Mouse (Mus musculus): Measurements from ENCODE around the gene Thra. TPM values are rescaled to one million over a fixed set of nuclear protein-coding genes. Genes with fewer than 3 reads are reported as not detected.

Thra gene
- total and polyA plus RNA-seq, 3 experiments, result 20.1 to 68.0 (median 33.1) TPM

DNA sequence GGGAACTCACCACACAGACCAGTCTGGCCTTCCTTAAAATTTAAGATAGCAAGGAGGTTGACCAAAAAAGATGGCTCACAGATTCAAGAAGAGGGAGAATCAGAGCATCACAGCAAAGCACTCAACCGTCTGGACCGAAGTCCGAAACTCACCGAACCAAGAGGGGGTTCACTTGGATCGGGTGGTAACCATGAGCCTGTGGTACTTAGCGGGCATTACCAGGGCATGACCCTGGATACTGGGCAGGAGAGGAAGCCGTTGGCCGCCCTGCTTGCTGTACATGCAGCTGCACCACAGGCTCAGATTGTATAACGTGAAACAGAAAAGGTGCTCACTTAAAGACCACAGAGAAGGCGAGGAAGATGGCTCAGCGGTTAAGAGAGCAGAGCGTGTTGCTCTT is 43.2 kb upstream of the Thra start:
- Histone ChIP-seq H3K4me3 (ENCODE audit: low read depth, low read length) (no peak overlapping the region), H3K4me1 (ENCODE audit: insufficient read depth, low read depth, low read length) (peaks cover 16% of the 10 kb centered on the region), H3K9me3 (replicated peaks) (no peaks in the 10 kb centered on the region), H3K36me3 (replicated peaks) (peaks cover 53% of the 10 kb centered on the region), H3K27me3 (ENCODE audit: insufficient read depth, low read length) (peaks cover 20% of the 10 kb centered on the region)
- ATAC-seq (ENCODE audit: extremely low read depth, insufficient number of reproducible peaks, low FRiP score, poor library complexity, severe bottlenecking) (no peak), DNase-seq (ENCODE audit: low spot score) (no peak)
- no peak for TF ChIP-seq GATA2 (IDR thresholded peaks at IDR 0.05; ENCODE audit: borderline replicate concordance, low read depth, low read length)
- TF ChIP-seq CTCF (IDR thresholded peaks at IDR 0.05; ENCODE audit: low read depth, low read length), result no peak
- no peak for TF ChIP-seq POLR2AphosphoS5 (IDR thresholded peaks at IDR 0.05; ENCODE audit: insufficient replicate concordance, low read depth, low read length)

DNA sequence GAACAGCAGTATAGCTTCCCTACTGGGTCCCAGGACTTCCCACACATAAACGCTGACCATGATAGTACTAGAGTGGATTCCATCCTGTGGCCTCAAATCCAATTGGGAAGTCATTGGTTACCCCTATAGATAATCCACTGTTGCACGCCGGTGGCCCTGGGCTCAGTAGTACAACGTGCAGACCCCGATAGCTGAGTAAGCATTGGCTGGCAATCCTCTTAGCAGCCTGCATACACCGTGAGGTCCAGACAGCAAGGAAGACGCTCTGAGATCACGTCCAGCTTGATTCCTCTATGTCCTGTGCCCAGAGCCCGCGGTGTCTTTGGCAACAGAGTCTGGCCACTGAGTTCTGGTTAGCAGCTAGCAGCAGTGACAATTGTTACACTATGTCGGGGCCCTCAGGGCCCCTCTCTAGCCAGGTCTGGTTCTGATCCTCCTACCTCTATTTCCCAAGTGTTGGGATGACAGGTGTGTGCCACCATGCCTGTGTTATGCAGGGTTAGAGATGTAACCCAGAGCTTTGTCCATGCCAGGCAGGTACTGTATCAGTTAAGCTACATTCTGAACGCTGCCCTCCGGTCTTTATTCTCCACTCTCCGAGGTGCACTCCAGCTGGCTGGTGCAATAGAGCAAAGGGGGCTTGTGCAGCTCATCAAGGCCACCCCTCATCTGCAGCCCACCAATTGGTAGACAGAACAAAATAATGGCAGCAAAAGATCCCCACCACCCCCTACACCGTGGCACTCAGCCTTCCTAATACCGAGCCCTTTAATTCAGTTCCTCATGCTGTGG is 41.4 kb upstream of the Thra start:
- DNase-seq (ENCODE audit: low spot score) (no peak), ATAC-seq (ENCODE audit: extremely low read depth, insufficient number of reproducible peaks, low FRiP score, poor library complexity, severe bottlenecking) (no peak)
- Histone ChIP-seq H3K4me3 (ENCODE audit: low read depth, low read length) (no peak overlapping the region), H3K9me3 (replicated peaks) (no peaks in the 10 kb centered on the region), H3K36me3 (replicated peaks) (peaks cover 42% of the 10 kb centered on the region), H3K4me1 (ENCODE audit: insufficient read depth, low read depth, low read length) (peaks cover 16% of the 10 kb centered on the region), H3K27me3 (ENCODE audit: insufficient read depth, low read length) (peaks cover 25% of the 10 kb centered on the region)
- no peak for TF ChIP-seq GATA2 (IDR thresholded peaks at IDR 0.05; ENCODE audit: borderline replicate concordance, low read depth, low read length)
- TF ChIP-seq POLR2AphosphoS5 (IDR thresholded peaks at IDR 0.05; ENCODE audit: insufficient replicate concordance, low read depth, low read length), result no peak
- no peak for TF ChIP-seq TAL1 (conservative IDR thresholded peaks at IDR 0.05; ENCODE audit: low read depth, low read length)
- no peak for TF ChIP-seq CTCF (IDR thresholded peaks at IDR 0.05; ENCODE audit: low read depth, low read length)
- no peak for TF ChIP-seq GATA1 (IDR thresholded peaks at IDR 0.05; ENCODE audit: borderline replicate concordance, low read length)

DNA sequence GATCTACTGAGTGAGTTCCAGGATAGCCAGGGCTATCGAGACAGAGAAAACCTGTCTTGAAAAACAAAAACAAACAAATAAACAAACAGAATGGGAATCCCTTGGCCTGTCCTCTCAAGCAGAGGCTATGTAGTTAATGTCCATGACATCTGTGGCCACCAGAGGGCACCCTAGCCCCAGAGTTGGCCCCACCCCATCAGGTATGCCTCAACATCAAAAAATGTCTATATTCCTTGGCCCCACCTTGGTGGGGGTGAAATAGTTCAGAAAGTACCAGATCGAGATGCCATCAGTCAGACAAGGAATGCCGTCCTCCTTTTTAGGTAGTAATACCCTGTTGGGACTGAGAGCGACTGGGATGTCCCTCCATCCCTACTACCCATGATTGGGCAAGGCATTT is 40.5 kb upstream of the Thra start:
- peaks cover 25% of the 10 kb centered on the region for H3K27me3 ChIP-seq (ENCODE audit: insufficient read depth, low read length)
- DNase-seq (ENCODE audit: low spot score) (peak; percentile 76), ATAC-seq (ENCODE audit: extremely low read depth, insufficient number of reproducible peaks, low FRiP score, poor library complexity, severe bottlenecking) (no peak)
- TF ChIP-seq TAL1 (conservative IDR thresholded peaks at IDR 0.05; ENCODE audit: low read depth, low read length) (no peak), GATA2 (IDR thresholded peaks at IDR 0.05; ENCODE audit: borderline replicate concordance, low read depth, low read length) (no peak), CTCF (IDR thresholded peaks at IDR 0.05; ENCODE audit: low read depth, low read length) (peak; percentile 67)
- no peaks in the 10 kb centered on the region for H3K9me3 ChIP-seq (replicated peaks)
- H3K4me1 ChIP-seq (ENCODE audit: insufficient read depth, low read depth, low read length), result peaks cover 18% of the 10 kb centered on the region
- peaks cover 42% of the 10 kb centered on the region for H3K36me3 ChIP-seq (replicated peaks)
- H3K4me3 ChIP-seq (ENCODE audit: low read depth, low read length), result no peak overlapping the region

DNA sequence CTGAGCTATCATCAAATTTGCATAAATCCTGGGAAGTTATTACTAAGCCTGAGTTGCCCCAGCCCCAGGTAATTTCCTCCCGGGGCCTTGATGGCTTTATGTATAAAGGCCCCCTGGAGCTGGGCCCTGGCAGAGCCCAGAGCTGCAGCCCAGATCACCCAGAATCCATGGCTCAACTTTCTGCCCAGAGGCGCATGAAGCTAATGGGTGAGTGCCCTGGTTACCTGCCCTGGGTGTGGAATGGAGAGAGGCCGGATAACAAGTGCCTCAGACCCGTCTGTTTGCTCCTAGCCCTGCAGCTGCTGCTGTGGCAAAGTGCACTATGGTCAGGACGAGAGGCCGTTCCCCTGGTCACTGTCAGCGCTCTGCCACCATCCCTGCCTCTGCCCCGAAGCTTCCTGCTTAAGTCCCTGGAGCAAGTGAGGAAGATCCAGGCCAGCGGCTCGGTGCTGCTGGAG is 39.2 kb upstream of the Thra start, which contains the start of gene Csf3:
TSS of gene Csf3 (plus strand) at position 51 of the 458 bp plus-strand sequence.
- Histone ChIP-seq H3K4me3 (ENCODE audit: low read depth, low read length) (no peak within 1 kb of the TSS), H3K9me3 (replicated peaks) (no peaks in the 10 kb centered on the region), H3K27me3 (ENCODE audit: insufficient read depth, low read length) (peaks cover 25% of the 10 kb centered on the region), H3K36me3 (replicated peaks) (peaks cover 42% of the 10 kb centered on the region), H3K4me1 (ENCODE audit: insufficient read depth, low read depth, low read length) (peaks cover 18% of the 10 kb centered on the region)
- no peak for DNase-seq (ENCODE audit: low spot score)
- ATAC-seq (ENCODE audit: extremely low read depth, insufficient number of reproducible peaks, low FRiP score, poor library complexity, severe bottlenecking), result no peak
- TF ChIP-seq CTCF (IDR thresholded peaks at IDR 0.05; ENCODE audit: low read depth, low read length), result no peak
- no peak for TF ChIP-seq GATA1 (IDR thresholded peaks at IDR 0.05; ENCODE audit: borderline replicate concordance, low read length)
- TF ChIP-seq TAL1 (conservative IDR thresholded peaks at IDR 0.05; ENCODE audit: low read depth, low read length), result no peak
- TF ChIP-seq POLR2AphosphoS5 (IDR thresholded peaks at IDR 0.05; ENCODE audit: insufficient replicate concordance, low read depth, low read length), result no peak
- TF ChIP-seq GATA2 (IDR thresholded peaks at IDR 0.05; ENCODE audit: borderline replicate concordance, low read depth, low read length), result no peak

DNA sequence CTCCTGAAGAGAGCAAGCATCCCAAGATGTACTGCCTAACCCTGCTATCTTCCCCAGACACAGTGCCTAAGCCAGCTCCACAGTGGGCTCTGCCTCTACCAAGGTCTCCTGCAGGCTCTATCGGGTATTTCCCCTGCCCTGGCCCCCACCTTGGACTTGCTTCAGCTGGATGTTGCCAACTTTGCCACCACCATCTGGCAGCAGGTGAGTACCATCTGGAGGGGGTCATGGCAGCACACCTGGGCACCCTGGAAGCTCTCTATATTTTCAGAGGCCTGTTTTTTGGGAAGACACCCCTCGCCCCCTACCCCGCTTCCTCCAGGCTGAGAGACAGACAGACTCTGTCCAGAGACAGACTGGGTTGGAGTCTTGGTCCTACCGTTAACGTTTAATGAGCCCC is 38.1 kb upstream of the Thra start:
- DNase-seq (ENCODE audit: low spot score), result no peak
- H3K36me3 ChIP-seq (replicated peaks), result peaks cover 42% of the 10 kb centered on the region
- ATAC-seq (ENCODE audit: extremely low read depth, insufficient number of reproducible peaks, low FRiP score, poor library complexity, severe bottlenecking), result no peak

DNA sequence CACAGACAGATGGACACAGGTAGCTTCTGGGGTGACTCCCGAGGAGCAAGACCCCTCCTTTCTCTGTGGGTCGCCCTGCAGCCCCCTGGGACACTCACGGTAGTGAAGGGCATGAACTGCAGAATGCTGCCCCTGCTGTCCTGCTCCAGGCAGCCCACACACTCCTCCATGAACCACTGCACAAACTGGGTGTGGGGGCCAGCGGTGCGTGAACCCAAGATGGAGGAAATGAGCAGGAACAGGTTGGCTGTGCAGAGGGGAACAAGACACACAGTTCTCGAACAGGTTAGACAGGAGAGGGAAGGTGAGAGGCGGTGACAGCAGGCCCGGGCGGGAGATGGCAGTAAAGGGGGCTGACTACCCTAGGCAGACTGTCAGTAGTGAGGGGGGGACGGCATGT is 35.4 kb upstream of the Thra start:
- Histone ChIP-seq H3K9me3 (replicated peaks) (no peaks in the 10 kb centered on the region), H3K4me3 (ENCODE audit: low read depth, low read length) (no peak overlapping the region), H3K4me1 (ENCODE audit: insufficient read depth, low read depth, low read length) (peaks cover 26% of the 10 kb centered on the region), H3K36me3 (replicated peaks) (peaks cover 67% of the 10 kb centered on the region), H3K27me3 (ENCODE audit: insufficient read depth, low read length) (peaks cover 25% of the 10 kb centered on the region)
- TF ChIP-seq GATA1 (IDR thresholded peaks at IDR 0.05; ENCODE audit: borderline replicate concordance, low read length) (no peak), TAL1 (conservative IDR thresholded peaks at IDR 0.05; ENCODE audit: low read depth, low read length) (no peak), GATA2 (IDR thresholded peaks at IDR 0.05; ENCODE audit: borderline replicate concordance, low read depth, low read length) (no peak), CTCF (IDR thresholded peaks at IDR 0.05; ENCODE audit: low read depth, low read length) (no peak), POLR2AphosphoS5 (IDR thresholded peaks at IDR 0.05; ENCODE audit: insufficient replicate concordance, low read depth, low read length) (no peak)
- ATAC-seq (ENCODE audit: extremely low read depth, insufficient number of reproducible peaks, low FRiP score, poor library complexity, severe bottlenecking), result no peak
- no peak for DNase-seq (ENCODE audit: low spot score)

More for the DNA sequence above, 38.1 kb upstream of the Thra start:
- Histone ChIP-seq H3K9me3 (replicated peaks) (no peaks in the 10 kb centered on the region), H3K4me3 (ENCODE audit: low read depth, low read length) (no peak overlapping the region), H3K4me1 (ENCODE audit: insufficient read depth, low read depth, low read length) (peaks cover 15% of the 10 kb centered on the region), H3K27me3 (ENCODE audit: insufficient read depth, low read length) (peaks cover 25% of the 10 kb centered on the region)
- TF ChIP-seq TAL1 (conservative IDR thresholded peaks at IDR 0.05; ENCODE audit: low read depth, low read length), result no peak
- TF ChIP-seq CTCF (IDR thresholded peaks at IDR 0.05; ENCODE audit: low read depth, low read length), result no peak
- TF ChIP-seq GATA2 (IDR thresholded peaks at IDR 0.05; ENCODE audit: borderline replicate concordance, low read depth, low read length), result no peak
- TF ChIP-seq GATA1 (IDR thresholded peaks at IDR 0.05; ENCODE audit: borderline replicate concordance, low read length), result no peak
- no peak for TF ChIP-seq POLR2AphosphoS5 (IDR thresholded peaks at IDR 0.05; ENCODE audit: insufficient replicate concordance, low read depth, low read length)

Data from G1E (cell line).